Mouse (Mus musculus) granulocyte monocyte progenitor cell, adult 5-6 weeks (primary cell): Measurements from ENCODE around the gene Spsb1. TPM values are rescaled to one million over a fixed set of nuclear protein-coding genes. Genes with fewer than 3 reads are reported as not detected.

Experiments
- ATAC-seq: replicated peaks from 2 replicates; pipeline ENCODE4 v1.8.0; 2016; ENCODE audit warnings: mild to moderate bottlenecking, moderate TSS enrichment, inconsistent platforms; ENCODE audit not compliant: poor library complexity, severe bottlenecking
- total RNA-seq, 2 experiments: library from RNA; stranded (forward) in 1 of 2; stranded (reverse) in 1 of 2; fragments of 200-712, 200-1000 nt in 1 of 2; fragments of >200 nt in 1 of 2; fragmentation: Nextera tagmentation in 1 of 2; gene quantifications; 2 replicates each; pipeline ENCODE4 v1.2.3; 2014 to 2017

Spsb1 gene
- total RNA-seq (2014; fragmentation: Nextera tagmentation) (not detected in 2 replicates), total RNA-seq (2017) (not detected in 2 replicates)

DNA sequence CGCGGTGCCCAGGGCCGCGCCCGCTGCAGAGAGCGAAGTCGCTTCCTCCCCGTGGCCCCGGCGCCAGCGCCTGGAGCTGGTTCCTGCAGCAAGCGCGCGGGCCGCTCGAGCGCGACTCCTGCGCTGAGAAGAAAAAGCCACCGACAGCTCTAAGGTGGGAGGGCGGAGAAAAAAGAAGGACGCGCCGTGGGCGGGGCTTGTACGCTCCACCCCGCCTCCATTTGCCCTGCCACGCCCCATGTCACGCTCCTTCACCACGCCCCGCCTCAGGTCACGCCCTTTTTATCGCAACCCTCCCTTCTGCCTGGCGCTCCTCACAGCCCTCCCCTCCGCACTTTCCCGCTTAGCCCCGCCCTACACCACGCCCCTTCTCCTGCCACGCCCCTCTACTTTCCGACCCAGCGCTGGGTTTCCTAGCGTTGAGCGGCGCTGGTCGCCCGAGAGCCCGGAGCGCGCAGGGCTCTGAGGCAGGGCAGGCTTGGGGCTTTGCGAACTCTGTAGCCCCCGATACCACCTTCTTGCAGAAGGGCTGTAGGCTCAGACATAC, at the start of gene Spsb1:
TSS of gene Spsb1 (minus strand) at position 151 of the 547 bp plus-strand sequence.
- ATAC-seq = peak; percentile 91

DNA sequence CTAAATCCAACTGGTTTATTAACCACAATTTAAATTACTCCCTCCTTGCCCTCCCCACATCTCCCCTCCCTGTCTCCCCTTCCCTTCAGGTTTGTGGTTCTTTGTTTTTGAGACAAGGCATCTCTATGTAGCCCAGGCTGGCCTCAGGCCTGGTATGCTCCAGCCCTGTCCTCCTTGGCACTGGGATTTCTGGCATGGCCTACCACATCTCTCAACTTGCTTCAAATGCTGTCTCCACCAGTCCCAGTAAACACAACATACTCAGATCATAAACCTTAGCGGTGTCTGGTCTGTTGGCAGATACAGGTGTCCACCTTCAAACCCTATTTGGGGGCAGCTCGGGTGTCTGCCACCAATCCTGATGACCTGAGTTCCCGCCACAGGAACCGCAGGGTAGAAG, 48.8 kb upstream of the Spsb1 start:
- ATAC-seq = no peak

DNA sequence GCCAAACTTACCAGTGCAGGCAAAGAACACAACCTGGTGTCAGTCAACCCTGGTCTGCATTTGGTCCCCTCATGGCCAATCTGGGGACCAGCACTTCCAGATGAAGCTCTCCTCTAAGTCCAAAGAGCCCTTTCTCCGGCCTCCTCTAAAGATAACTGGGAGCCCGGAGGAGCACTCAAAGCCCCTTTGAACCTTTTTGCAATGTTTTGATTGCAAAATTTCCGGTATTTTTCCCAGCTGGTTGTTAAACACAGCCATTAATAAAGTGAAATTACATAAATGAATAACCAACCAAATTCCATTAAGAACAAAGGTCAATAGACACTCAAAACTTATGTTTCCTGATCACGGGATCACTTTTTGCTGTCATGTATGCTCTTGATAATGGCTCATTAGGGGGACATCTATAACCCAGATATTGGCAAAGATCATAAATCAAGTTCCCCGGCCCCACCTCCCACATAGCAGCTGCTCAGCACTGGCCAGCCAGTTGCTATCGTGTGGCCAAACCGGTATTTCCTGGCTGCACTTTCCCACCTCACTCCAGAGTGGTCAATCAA, 48.3 kb upstream of the Spsb1 start:
- no peak for ATAC-seq

DNA sequence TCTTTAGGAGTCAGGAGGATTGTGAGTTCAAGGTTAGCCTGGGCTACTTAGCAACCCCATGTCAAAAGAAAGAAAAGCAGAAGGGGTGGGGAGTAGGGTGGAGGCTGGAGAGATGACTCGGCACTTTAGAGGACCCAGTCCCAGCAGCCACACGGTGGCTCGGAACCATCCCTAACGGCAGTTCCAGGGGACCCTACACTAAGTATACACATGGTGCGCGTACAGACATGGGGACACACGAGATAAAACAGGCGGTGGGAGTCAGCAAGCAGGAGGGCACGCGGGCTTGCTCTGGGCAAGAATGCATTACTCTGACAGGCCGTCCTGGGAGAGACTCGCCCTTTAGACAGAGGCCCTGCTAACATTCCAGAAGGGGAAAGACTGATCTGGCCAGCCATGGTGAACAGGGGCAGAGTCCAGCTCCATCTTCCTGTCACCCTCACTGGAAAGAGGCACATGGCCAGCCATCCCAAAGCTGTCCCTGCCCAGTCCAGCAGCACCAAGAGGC, 47.2 kb upstream of the Spsb1 start:
- ATAC-seq = peak; percentile 56

DNA sequence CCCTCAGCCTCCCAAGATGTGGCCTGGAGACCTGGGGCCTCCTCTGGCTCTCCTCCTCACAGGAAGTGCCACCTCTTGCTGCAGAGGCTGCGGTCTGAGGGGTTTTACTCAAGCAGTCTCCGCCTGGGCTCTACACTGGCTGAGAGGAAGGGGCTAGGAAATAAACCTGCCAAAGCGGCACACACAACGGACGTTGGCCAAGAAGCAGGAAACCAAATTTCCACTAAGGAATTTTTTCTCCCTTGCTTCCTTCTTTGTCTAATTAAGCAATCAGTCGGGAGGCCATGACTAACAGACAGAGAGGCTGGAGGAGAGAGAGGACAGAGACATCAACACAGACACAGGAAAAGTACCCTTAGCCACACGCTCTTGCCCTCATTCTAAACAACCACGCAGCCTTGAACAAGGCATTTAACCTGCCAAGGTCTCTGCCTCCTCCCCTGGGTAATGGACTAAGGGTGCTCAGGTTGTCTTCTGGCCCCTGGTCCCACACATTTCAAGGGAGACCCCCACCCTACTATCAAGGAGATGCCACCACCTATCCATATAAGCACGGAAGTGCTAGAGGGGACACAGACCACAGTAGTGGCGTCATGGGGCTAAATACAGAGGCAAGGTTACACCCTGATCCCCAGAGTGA, 46.5 kb upstream of the Spsb1 start:
- ATAC-seq = peak; percentile 92

DNA sequence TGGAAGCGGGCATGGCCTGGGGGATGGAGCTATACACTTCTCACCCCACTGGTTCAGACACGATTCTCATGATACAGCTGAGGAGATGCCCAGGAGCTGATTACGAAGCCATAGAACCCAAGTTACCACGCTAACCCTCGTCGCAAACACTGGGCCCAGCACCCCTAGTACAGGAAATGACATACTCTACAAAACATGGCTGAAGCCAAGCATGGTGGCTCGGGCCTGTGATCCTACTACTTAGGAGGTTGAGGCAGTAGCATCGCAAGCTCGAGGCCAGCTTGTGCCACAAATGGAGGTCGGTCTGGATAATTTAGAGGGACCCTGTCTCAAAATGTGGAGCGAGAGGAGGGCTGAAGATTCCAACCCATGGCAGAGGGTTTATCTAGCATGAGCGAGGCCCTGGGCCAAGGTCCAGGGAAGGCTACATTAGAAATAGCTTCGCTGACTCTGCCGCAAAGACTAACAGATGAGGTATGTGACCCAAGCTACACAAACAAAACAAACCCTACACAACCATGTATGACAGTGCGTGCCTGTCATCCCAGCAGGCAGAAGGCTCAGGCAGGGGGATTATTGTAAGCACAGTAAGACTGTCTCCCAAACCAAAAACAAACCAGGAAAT, 45.2 kb upstream of the Spsb1 start:
- ATAC-seq = no peak

DNA sequence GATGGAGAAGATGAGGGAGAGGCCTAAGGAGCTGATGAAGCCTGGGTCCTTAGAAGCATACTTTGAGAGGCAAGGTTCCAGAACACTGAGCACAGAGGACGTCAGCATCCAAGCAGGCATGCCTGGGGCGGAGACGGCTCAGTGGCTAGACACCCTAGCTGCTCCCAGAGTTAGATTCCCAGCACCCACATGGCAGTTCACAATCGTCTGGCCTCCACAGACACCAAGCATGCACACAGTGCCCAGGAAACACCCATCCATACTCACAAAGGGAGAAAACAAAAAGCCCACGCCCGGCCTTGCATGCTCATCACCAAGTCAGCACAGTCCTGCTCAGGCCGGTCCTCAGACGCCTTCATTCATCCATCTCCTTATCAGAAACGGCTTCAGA, 44.7 kb upstream of the Spsb1 start:
- ATAC-seq = no peak

DNA sequence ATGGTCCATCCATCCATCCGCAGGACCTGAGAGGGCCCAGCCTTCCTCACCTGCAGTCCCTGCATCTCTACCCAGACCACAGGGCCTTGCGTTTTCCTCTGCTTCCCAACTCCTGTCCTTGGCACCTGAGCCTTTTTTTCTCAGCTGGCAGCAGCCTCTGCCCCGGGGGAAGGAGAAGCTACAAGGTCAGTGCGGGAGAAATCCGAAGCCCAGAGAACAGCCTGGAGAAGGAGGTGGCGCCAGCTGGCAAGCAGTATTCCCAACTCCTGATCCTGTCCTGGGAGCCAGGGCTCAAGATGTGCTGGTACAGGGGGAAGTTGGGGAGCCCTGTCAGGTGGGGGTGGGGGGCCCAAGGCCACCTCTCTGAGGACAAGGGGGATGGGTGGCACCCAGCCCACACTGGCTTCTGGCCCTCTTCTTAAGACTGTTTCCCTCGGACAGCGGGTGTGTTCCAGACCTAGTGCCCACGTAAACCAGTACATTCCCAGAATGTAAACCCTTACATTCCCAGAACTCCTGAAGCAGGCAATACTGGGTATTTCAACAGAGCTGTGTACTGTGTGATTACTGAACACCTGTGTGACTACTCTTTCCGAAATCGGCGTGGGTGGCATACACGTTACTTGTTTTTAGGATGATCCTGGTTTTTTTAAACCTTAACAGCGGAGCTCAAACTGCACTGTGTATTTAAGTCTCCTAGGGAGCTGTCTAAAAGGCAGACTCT, 44.1 kb upstream of the Spsb1 start:
- no peak for ATAC-seq

DNA sequence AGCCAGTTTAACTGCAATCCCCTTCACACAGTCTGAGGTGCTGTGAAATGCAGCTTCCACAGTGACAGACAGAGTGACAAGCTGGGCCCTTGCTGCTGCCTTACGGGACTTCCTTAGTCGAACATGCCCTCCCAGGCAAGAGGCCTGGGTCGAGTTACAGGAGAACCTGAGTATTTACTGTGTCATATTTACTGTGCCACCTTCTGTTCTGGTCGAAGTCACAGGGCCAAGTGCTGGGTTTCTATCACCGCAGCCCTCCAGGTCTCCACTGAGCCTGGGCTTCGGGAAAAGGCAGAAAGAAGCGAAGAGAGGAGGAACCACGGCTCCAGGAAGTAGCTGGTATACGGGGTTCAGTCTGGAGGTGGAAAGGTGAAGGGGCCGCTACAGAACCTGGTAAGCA, 43.2 kb upstream of the Spsb1 start:
- no peak for ATAC-seq

DNA sequence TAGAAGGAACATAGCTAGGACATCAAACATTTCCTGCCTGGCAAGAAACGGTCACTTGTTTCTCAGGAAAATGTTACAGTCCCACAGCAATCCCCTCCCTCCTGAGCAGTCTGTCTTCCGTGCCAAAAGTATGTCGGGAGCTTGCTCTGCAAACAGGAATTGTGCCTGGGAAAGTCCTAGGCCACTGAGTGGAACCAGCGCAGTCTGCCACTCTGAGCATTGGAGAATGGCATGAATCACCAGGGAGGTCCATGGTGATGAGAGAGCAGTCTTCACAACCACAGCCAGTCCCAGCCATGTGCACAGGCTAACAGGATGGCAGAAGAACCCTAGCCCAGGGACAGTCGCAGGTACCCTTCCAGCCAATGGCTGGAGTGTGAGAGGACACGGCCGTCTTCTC, 41.6 kb upstream of the Spsb1 start:
- no peak for ATAC-seq

DNA sequence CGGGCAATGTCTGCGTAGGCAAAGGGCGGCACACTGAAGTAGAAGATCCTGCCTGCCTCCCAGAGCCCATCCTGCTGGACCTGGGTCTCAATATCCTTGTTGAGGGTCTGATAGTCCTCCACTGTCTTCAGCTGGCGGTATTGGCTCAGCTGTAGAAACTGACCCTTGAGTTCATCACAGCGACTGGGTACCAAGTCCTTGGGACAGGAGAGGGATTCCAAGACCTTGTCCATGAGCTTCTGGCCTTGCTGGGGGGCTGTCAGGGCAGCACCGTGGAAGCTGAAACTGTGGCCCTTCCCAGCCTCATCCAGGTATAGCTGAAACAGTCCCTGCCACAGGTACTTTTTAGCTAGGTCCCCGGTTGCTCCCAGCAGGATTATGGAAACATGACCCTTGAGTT, 41.1 kb upstream of the Spsb1 start:
- ATAC-seq = no peak

DNA sequence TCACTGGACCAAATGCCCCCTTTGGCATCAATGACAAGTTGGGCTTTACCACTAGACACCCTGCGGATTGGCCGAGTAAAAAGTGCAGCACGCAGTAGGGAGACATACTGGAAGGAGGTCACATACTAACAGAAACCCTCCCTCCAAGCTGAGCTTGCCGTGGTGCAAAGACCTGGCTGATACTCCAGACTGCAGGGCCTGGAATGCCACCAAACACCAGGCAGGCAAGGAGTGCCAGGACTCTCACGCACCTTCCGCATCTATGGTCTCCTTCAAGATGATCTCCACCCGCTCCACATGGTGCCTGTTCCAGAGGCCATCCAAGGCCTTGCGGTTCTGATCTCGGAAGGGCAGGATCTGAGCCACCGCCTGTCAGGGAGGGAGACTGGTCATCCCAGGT, 39.4 kb upstream of the Spsb1 start:
- no peak for ATAC-seq

DNA sequence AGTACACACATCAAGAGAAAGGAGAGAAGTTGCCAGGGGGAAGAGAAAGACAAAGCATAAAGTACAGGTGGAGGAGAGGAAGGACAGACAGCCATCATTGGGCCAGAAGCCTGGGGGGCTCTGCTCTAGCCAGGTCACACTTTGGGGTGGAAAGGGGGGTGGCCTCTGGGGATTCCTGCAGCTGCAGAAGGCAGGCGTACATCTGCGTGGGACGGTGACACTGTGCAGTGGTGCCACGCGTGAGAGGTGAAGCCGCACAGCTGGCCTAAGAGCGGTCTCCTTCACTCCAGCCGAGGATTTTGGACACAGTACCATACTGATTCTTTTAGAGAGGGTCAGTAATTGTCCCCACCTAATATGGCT, 37.8 kb upstream of the Spsb1 start:
- no peak for ATAC-seq

DNA sequence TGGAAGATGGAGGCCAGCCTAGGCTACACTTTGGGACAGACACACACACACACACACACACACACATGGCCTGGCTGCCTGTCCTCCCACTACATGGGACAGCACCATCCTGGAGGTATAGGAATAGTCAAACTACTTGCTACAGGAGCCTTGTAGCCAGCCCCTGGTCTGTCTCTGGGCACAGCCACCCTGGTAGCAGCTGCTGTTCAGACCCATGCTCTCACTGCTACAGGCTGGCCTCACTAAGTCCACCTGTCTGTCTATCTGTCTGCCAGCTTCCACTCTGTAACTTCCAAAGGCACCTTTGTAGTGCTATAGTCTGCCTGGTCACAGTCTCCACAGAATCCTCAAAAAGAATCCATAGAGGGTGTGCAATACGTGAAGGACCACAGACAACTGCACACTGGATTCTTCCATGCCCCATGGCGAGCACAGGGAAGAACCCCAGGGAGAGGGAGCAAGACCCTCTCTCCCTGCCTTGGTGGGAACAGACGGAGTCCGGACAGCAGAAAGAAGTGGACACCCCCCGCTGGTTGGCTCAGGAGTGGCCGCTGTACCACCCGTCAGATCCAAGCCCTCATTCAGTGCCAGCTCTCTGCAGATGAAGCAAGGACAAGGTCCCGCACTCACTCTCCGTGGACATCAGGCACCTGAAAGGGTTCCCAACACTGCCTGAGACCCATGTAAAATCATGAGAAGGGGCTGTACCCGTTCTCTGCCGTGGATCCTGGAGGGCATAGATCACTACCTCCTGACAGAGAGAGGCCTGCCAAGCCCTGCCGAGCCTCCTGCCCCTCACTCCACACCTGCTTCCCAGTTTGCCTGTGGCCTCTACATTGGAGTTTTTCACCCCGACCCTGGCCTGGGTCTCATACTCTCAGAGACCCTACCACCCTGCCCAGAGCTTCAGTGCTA, 37.2 kb upstream of the Spsb1 start:
- no peak for ATAC-seq

DNA sequence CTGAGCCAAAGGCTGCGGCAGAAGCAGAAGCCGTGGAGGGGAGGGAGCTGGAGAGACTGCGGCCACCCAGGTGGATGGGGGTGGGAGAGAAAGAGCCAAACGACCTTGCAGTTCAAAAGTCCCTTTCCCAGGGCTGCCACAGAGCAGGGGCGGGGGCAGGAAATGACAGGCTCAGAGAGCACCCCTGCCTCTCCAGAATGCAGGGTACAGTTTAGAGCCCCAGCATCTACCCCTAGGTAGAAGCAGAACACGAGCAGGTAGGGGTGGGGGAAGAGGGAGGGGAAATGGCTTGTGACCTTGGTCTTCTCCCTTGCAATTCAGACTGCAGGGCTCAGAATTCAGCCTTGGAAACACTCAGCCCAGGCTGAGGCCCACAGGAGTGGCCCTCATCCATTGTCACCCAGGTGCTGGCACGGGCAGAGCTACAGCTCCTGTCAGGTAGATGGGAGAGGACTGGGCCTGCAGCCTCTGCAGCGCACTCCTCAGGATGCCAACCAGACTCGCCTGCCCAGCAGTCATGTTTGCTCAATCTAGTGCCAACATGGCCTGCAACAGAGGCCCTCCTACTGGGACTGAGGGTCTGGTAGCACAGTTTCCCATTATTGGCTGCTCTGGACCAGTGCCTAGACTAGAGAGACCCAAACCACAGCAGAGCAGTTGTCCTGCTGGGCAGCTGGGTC, 36.3 kb upstream of the Spsb1 start:
- peak; percentile 4; the same call in 1 of the 2 replicates for ATAC-seq

DNA sequence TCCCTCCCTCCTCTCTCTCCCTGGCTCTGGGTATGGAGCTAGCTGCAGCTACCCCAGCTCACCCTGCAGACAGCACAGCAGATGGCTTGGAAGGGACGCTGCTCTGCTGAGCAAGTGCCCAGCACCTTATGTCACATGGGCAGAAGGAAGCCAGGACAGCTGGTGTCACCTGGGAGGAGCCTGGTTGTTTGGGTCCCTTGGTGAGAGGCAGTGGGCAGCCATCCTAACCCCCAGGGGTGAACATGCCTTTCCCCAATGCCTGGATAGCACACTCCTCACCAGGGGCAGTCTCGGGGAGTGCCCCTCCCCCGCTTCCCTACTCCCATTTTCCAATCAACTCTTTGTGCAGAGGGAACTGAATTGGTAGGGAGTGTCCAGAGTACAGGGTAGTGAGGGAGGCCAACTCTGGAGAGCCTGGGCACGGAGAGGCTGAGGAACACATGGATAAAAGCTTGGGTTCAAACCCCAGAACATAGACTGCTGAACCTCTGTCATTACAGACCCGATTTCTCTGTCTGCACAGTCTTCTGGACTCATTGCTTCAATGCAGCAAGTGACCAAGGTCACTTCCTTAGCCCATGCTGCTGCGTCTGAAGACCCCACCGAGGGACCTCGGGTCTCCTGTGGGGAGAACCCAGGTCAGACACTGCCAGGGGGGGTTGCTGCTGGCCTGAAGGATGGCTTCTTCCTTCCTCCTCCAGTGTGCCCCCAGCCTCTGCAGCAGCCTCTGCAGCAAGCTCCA, 35.5 kb upstream of the Spsb1 start:
- ATAC-seq = peak; percentile 6; the same call in 1 of the 2 replicates

DNA sequence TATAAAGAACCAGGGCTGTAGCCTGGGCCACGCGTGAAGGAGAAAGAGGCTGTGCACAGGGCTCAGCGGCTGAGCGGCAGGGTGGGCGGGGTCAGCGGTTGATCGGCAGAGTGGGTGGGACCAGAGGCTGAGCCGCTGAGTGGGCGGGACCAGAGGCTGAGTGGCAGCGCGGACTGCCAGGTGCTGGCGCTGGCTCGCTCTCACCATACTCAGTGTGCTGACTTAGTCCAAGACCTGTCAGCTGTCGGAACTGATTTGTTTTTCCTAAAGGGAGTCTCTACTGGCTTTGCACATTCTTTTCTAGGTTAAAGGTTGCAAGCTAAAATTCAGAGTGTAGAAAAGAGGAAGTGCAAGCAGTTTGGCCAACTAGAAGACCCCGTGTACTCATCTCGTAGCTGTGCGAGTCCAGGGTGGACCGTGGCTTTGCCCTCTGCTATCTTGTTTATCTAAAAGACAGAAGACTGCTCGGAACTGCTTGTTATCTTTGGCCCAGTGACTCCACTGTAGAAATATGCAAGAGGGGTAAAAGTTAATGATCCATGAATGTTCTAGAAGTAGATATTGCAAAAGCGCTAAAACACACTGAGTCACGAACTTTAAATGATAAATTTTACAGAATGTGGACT, 34.2 kb upstream of the Spsb1 start:
- peak; percentile 86 for ATAC-seq

DNA sequence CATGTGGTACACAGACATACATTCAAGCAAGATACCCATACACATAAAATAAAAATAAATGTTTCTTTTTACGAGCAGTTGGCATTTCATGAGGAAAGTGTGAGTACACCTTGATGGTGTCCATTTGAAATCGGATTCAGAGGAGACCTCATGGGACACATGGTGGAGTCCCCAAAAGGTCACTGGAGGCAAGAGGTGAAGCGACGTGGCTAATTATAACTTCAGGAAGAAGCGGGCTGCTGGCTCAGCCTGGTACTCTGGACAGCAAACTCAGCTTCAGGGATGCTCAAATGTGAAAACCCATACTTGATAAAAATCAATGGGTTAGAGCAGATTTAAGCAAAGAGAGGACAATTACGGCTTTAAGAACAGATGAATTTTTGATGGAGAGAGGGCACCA, 33.5 kb upstream of the Spsb1 start:
- ATAC-seq = no peak
